Mouse (Mus musculus): ENCODE results near the gene Cpn1. TPM values are rescaled to one million over a fixed set of nuclear protein-coding genes. Genes with fewer than 3 reads are reported as not detected.

The Cpn1 gene
- 0.09 TPM in 1 of 2 replicates, not detected in the other for polyA plus RNA-seq (2014; fragmentation: Nextera tagmentation; extraction: Ambion mirVana)

- Histone ChIP-seq H3K4me1 (replicated peaks; ENCODE audit: control insufficient read depth, insufficient read depth, low read length) (no peaks in the 10 kb centered on the region), H3K27me3 (ENCODE audit: control insufficient read depth, insufficient read depth, low read length) (no peaks in the 10 kb centered on the region), H3K36me3 (ENCODE audit: control insufficient read depth, insufficient read depth, low read length) (no peaks in the 10 kb centered on the region), H3K4me2 (ENCODE audit: low read depth, low read length, severe bottlenecking) (peak within 1 kb of the TSS; percentile 34), H3K4me3 (ENCODE audit: low read depth, low read length) (no peak within 1 kb of the TSS), H3K9ac (ENCODE audit: low read length) (no peak within 1 kb of the TSS), H3K27ac (ENCODE audit: low read depth, low read length) (no peak within 1 kb of the TSS), H3K9me3 (ENCODE audit: control insufficient read depth, low read length) (no peaks in the 10 kb centered on the region)
- WGBS = 15% methylated on average over 30 of the region's 30 CpGs
- ATAC-seq (replicated peaks; ENCODE audit: low FRiP score) (no peak), DNase-seq (ENCODE audit: low spot score) (no peak)
Measured at GRCm38 (mm10) chr19:43986069-43986794, at the start of gene Cpn1. TSS of gene Cpn1 (minus strand) at chr19:43986556.

- Histone ChIP-seq H3K9ac (ENCODE audit: low read length) (no peak overlapping the region), H3K4me3 (ENCODE audit: low read depth, low read length) (no peak overlapping the region), H3K9me3 (ENCODE audit: control insufficient read depth, low read length) (no peaks in the 10 kb centered on the region), H3K4me1 (replicated peaks; ENCODE audit: control insufficient read depth, insufficient read depth, low read length) (no peaks in the 10 kb centered on the region), H3K27me3 (ENCODE audit: control insufficient read depth, insufficient read depth, low read length) (no peaks in the 10 kb centered on the region), H3K4me2 (ENCODE audit: low read depth, low read length, severe bottlenecking) (no peak overlapping the region), H3K36me3 (ENCODE audit: control insufficient read depth, insufficient read depth, low read length) (peaks cover 5% of the 10 kb centered on the region; the same call in 1 of the 2 replicates), H3K27ac (ENCODE audit: low read depth, low read length) (no peak overlapping the region)
- 93% methylated on average over 5 of the region's 5 CpGs for WGBS
- ATAC-seq (replicated peaks; ENCODE audit: low FRiP score) (no peak), DNase-seq (ENCODE audit: low spot score) (no peak)
Measured at GRCm38 (mm10) chr19:44033396-44033795, 47.0 kb upstream of the Cpn1 start.

DNA sequence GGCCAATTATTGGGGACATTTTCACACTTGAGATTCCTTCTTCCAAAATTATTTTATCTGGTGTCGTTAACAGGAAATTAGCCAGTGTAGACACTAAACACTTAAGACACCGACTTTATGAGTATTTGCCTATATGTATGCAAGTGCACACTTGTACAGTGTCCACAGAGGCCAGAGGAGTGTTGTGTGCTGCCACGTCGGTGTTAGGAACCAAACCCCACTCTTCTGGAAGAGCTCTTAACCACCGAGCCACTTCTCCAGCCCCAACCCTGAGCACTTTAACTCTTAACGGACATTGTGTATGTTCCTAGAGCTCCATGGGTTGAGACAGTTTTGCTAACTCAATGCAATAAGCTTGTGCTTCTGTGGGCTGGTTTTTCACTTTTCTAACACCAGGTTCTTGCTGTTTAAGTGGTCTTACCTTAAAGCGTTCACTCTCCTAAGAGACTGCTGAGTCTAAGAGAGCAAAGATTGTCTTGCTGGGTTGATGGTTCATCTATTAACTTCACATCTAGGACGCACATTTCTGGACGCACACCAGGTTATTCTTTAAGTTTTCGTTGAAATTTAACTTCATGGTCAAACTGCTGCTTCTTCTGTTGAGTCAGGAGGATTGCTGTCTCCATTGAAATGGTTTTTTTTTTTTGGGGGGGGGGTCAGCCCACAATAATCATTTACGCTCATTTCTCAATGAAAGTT is 45.8 kb upstream of the Cpn1 start:
- Histone ChIP-seq H3K4me3 (ENCODE audit: low read depth, low read length) (no peak overlapping the region), H3K4me2 (ENCODE audit: low read depth, low read length, severe bottlenecking) (no peak overlapping the region), H3K9ac (ENCODE audit: low read length) (no peak overlapping the region), H3K36me3 (ENCODE audit: control insufficient read depth, insufficient read depth, low read length) (peaks cover 5% of the 10 kb centered on the region; the same call in 1 of the 2 replicates), H3K4me1 (replicated peaks; ENCODE audit: control insufficient read depth, insufficient read depth, low read length) (no peaks in the 10 kb centered on the region), H3K9me3 (ENCODE audit: control insufficient read depth, low read length) (no peaks in the 10 kb centered on the region), H3K27me3 (ENCODE audit: control insufficient read depth, insufficient read depth, low read length) (no peaks in the 10 kb centered on the region), H3K27ac (ENCODE audit: low read depth, low read length) (no peak overlapping the region)
- WGBS = 94% methylated on average over 11 of the region's 11 CpGs
- no peak for DNase-seq (ENCODE audit: low spot score)
- no peak for ATAC-seq (replicated peaks; ENCODE audit: low FRiP score)

DNA sequence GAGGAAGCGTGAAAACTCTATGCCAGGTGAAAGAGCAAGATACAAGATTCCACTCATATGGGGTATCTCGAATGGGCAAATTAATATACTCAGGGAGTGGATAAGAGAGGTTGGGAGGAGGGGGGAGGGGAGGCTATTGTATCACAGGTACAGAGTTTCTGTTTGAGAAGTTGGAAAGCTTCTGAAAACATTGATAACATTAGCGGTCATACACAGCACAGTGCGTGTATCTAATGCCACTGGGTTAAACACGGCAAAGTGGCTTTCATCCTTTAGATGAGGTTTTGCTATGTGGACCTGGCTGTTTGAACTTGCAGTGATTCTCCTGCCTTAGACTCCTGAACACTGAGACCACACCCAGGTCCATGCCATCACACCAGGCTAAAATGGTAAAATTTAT is 43.7 kb upstream of the Cpn1 start:
- Histone ChIP-seq H3K4me1 (replicated peaks; ENCODE audit: control insufficient read depth, insufficient read depth, low read length) (no peaks in the 10 kb centered on the region), H3K27ac (ENCODE audit: low read depth, low read length) (no peak overlapping the region), H3K27me3 (ENCODE audit: control insufficient read depth, insufficient read depth, low read length) (no peaks in the 10 kb centered on the region), H3K4me2 (ENCODE audit: low read depth, low read length, severe bottlenecking) (no peak overlapping the region), H3K9me3 (ENCODE audit: control insufficient read depth, low read length) (no peaks in the 10 kb centered on the region), H3K9ac (ENCODE audit: low read length) (no peak overlapping the region), H3K36me3 (ENCODE audit: control insufficient read depth, insufficient read depth, low read length) (no peaks in the 10 kb centered on the region), H3K4me3 (ENCODE audit: low read depth, low read length) (no peak overlapping the region)
- WGBS = 91% methylated on average over 5 of the region's 5 CpGs
- DNase-seq (ENCODE audit: low spot score) = no peak
- ATAC-seq (replicated peaks; ENCODE audit: low FRiP score) = no peak

DNA sequence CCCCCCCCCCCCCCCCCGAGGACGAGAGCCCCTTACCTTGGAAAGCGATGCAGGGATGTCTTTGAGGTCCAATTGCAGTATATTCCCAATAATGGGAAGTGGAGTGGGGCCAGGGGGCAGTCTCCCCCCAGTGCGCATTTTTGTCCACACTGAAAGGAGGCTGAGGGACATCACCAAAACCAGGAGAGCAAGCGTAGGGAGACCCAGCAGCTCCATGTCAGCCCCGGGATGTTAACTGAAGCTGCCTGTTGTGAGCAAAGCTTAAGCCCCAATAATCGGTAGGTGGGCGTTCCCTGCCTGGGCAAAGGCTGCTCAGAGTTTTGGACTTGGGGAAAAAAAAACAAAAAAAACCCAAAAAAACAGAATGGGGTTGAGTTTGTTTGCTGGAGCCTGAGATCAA is 42.6 kb upstream of the Cpn1 start, which contains the start of gene Cyp2c23:
Gene Cyp2c23 (minus strand): TSS at position 237 of the 400 bp plus-strand sequence.
- Histone ChIP-seq H3K27me3 (ENCODE audit: control insufficient read depth, insufficient read depth, low read length) (no peaks in the 10 kb centered on the region), H3K4me2 (ENCODE audit: low read depth, low read length, severe bottlenecking) (no peak within 1 kb of the TSS)
- WGBS = 69% methylated on average over 5 of the region's 8 CpGs

DNA sequence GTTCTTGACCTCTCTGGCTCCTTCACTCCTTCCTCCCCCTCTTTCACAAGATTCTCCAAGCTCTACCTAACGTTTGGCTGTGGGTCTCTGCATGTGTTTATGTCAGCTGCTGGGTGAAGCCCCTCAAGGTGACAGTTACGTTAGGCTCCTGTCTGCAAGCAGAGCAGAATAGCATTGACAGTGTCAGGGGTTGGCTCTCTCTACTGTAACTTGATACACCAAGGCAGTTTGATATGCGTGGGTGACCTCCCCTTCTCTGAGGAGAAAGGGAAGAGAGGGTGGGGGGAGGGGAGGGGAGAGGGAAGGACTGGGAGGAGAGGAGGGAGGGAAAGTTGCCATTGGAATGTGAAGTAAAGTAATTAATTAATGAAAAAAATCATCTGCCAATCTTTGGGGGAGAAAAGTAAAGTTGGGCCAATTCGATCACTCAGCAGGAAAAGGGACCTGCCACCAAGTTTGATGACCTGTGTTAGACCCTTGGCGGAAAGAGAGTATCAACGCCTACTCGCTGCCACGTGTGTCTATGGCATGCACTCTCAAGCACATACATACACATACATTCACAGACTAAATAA is 40.7 kb upstream of the Cpn1 start:
- no peak overlapping the region for H3K27ac ChIP-seq (ENCODE audit: low read depth, low read length)
- H3K4me2 ChIP-seq (ENCODE audit: low read depth, low read length, severe bottlenecking) = no peak overlapping the region
- no peaks in the 10 kb centered on the region for H3K27me3 ChIP-seq (ENCODE audit: control insufficient read depth, insufficient read depth, low read length)
- 76% methylated on average over 8 of the region's 8 CpGs for WGBS
- no peak overlapping the region for H3K9ac ChIP-seq (ENCODE audit: low read length)
- no peaks in the 10 kb centered on the region for H3K9me3 ChIP-seq (ENCODE audit: control insufficient read depth, low read length)
- no peak overlapping the region for H3K4me3 ChIP-seq (ENCODE audit: low read depth, low read length)
- no peak for ATAC-seq (replicated peaks; ENCODE audit: low FRiP score)
- H3K36me3 ChIP-seq (ENCODE audit: control insufficient read depth, insufficient read depth, low read length) = no peaks in the 10 kb centered on the region
- H3K4me1 ChIP-seq (replicated peaks; ENCODE audit: control insufficient read depth, insufficient read depth, low read length) = no peaks in the 10 kb centered on the region
- DNase-seq (ENCODE audit: low spot score) = no peak

More for the DNA sequence above, 42.6 kb upstream of the Cpn1 start, which contains the start of gene Cyp2c23:
- Histone ChIP-seq H3K9ac (ENCODE audit: low read length) (no peak within 1 kb of the TSS), H3K27ac (ENCODE audit: low read depth, low read length) (no peak within 1 kb of the TSS), H3K9me3 (ENCODE audit: control insufficient read depth, low read length) (no peaks in the 10 kb centered on the region), H3K4me3 (ENCODE audit: low read depth, low read length) (no peak within 1 kb of the TSS), H3K36me3 (ENCODE audit: control insufficient read depth, insufficient read depth, low read length) (no peaks in the 10 kb centered on the region), H3K4me1 (replicated peaks; ENCODE audit: control insufficient read depth, insufficient read depth, low read length) (no peaks in the 10 kb centered on the region)
- DNase-seq (ENCODE audit: low spot score) (no peak), ATAC-seq (replicated peaks; ENCODE audit: low FRiP score) (no peak)

GRCm38 (mm10) chr19:44024921-44025585 is 38.7 kb upstream of the Cpn1 start:
- Histone ChIP-seq H3K27me3 (ENCODE audit: control insufficient read depth, insufficient read depth, low read length) (no peaks in the 10 kb centered on the region), H3K9me3 (ENCODE audit: control insufficient read depth, low read length) (no peaks in the 10 kb centered on the region), H3K4me1 (replicated peaks; ENCODE audit: control insufficient read depth, insufficient read depth, low read length) (no peaks in the 10 kb centered on the region), H3K4me3 (ENCODE audit: low read depth, low read length) (no peak overlapping the region), H3K36me3 (ENCODE audit: control insufficient read depth, insufficient read depth, low read length) (no peaks in the 10 kb centered on the region), H3K27ac (ENCODE audit: low read depth, low read length) (no peak overlapping the region), H3K9ac (ENCODE audit: low read length) (no peak overlapping the region), H3K4me2 (ENCODE audit: low read depth, low read length, severe bottlenecking) (no peak overlapping the region)
- DNase-seq (ENCODE audit: low spot score) (no peak), ATAC-seq (replicated peaks; ENCODE audit: low FRiP score) (no peak)
- WGBS = 90% methylated on average over 13 of the region's 13 CpGs

DNA sequence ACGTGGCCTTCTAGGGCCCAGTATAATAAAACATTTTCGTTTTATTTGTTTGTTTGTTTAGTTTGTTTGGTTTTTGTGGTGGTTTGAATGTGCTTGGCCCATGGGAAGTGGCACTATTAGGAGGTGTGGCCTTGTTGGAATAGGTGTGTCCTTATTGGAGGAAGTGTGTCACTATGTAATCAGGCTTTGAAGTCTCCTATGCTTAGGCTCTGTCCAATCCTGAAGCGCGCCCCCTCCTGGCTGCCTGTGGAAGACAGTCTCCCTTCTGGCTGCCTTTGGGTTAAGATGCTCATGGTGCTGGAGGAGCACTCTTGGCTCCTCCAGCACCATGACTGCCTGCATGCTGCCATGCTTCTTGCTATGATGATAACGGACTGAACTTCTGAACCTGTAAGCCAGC is 36.7 kb upstream of the Cpn1 start:
- Histone ChIP-seq H3K4me1 (replicated peaks; ENCODE audit: control insufficient read depth, insufficient read depth, low read length) (no peaks in the 10 kb centered on the region), H3K27me3 (ENCODE audit: control insufficient read depth, insufficient read depth, low read length) (no peaks in the 10 kb centered on the region), H3K27ac (ENCODE audit: low read depth, low read length) (no peak overlapping the region), H3K9me3 (ENCODE audit: control insufficient read depth, low read length) (no peaks in the 10 kb centered on the region), H3K9ac (ENCODE audit: low read length) (no peak overlapping the region), H3K4me2 (ENCODE audit: low read depth, low read length, severe bottlenecking) (no peak overlapping the region), H3K4me3 (ENCODE audit: low read depth, low read length) (no peak overlapping the region), H3K36me3 (ENCODE audit: control insufficient read depth, insufficient read depth, low read length) (no peaks in the 10 kb centered on the region)
- WGBS = 58% methylated on average over 5 of the region's 5 CpGs
- ATAC-seq (replicated peaks; ENCODE audit: low FRiP score) = no peak
- DNase-seq (ENCODE audit: low spot score) = no peak

Data from forebrain, embryonic 11.5 days (tissue).